Mouse (Mus musculus): ENCODE data around the gene Golt1b. TPM values are rescaled to one million over a fixed set of nuclear protein-coding genes. Genes with fewer than 3 reads are reported as not detected.

The Golt1b gene
- polyA plus RNA-seq, 1 experiment from 2014 or later = 84.8 TPM

- H3K27ac ChIP-seq (ENCODE audit: low read length) = no peak overlapping the region
- no peak overlapping the region for H3K9ac ChIP-seq (ENCODE audit: low read length)
- no peak overlapping the region for H3K4me2 ChIP-seq (ENCODE audit: low read depth, low read length)
- H3K27me3 ChIP-seq (ENCODE audit: control insufficient read depth, insufficient read depth, low read length) = no peaks in the 10 kb centered on the region
- no peaks in the 10 kb centered on the region for H3K9me3 ChIP-seq (replicated peaks; ENCODE audit: control insufficient read depth, low read length)
- H3K4me1 ChIP-seq (ENCODE audit: control insufficient read depth, insufficient read depth, low read length) = no peaks in the 10 kb centered on the region
- H3K36me3 ChIP-seq (ENCODE audit: control insufficient read depth, insufficient read depth, low read length) = no peaks in the 10 kb centered on the region
- WGBS = 75% methylated on average over 7 of the region's 7 CpGs
- no peak overlapping the region for H3K4me3 ChIP-seq (replicated peaks; ENCODE audit: low read length)
- no peak for ATAC-seq (ENCODE audit: insufficient read depth, low FRiP score)
Measured at GRCm38 (mm10) chr6:142357106-142357505, 29.9 kb upstream of the Golt1b start.

DNA sequence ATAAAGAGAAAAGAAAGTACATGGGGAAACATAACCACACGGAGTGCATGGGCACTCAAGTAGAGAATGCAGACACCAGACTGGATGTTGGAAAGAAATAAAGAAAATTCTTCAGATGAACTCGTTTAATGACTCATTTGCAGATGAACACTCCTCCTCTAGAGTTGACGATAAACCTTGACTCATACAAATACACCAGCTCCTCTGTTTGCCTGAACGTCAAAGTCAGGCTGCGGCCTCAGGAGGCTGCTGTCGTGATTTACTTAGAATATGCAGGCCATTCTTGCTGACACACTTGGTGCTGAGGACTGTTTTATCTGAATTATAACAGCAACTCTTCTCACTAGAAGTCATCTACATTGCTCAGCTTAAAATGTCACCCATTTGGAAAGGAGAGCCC, 25.0 kb upstream of the Golt1b start:
- Histone ChIP-seq H3K27me3 (ENCODE audit: control insufficient read depth, insufficient read depth, low read length) (no peaks in the 10 kb centered on the region), H3K9ac (ENCODE audit: low read length) (no peak overlapping the region), H3K36me3 (ENCODE audit: control insufficient read depth, insufficient read depth, low read length) (peaks cover 10% of the 10 kb centered on the region; the same call in 1 of the 2 replicates), H3K4me2 (ENCODE audit: low read depth, low read length) (no peak overlapping the region), H3K4me3 (replicated peaks; ENCODE audit: low read length) (no peak overlapping the region), H3K9me3 (replicated peaks; ENCODE audit: control insufficient read depth, low read length) (no peaks in the 10 kb centered on the region), H3K4me1 (ENCODE audit: control insufficient read depth, insufficient read depth, low read length) (no peaks in the 10 kb centered on the region), H3K27ac (ENCODE audit: low read length) (no peak overlapping the region)
- 89% methylated on average over 6 of the region's 6 CpGs for WGBS
- ATAC-seq (ENCODE audit: insufficient read depth, low FRiP score) = no peak

- ATAC-seq (ENCODE audit: insufficient read depth, low FRiP score) = 0 out of 2 replicates have a peak, but pooled peaks have one; percentile 33
Measured at GRCm38 (mm10) chr6:142363019-142363576, 23.9 kb upstream of the Golt1b start.

GRCm38 (mm10) chr6:142365742-142366472, 21.1 kb upstream of the Golt1b start:
- Histone ChIP-seq H3K27ac (ENCODE audit: low read length) (no peak overlapping the region), H3K9ac (ENCODE audit: low read length) (no peak overlapping the region), H3K4me3 (replicated peaks; ENCODE audit: low read length) (no peak overlapping the region), H3K36me3 (ENCODE audit: control insufficient read depth, insufficient read depth, low read length) (peaks cover 14% of the 10 kb centered on the region; the same call in 1 of the 2 replicates), H3K9me3 (replicated peaks; ENCODE audit: control insufficient read depth, low read length) (no peaks in the 10 kb centered on the region), H3K4me1 (ENCODE audit: control insufficient read depth, insufficient read depth, low read length) (no peaks in the 10 kb centered on the region), H3K27me3 (ENCODE audit: control insufficient read depth, insufficient read depth, low read length) (no peaks in the 10 kb centered on the region), H3K4me2 (ENCODE audit: low read depth, low read length) (no peak overlapping the region)
- ATAC-seq (ENCODE audit: insufficient read depth, low FRiP score) = no peak
- 77% methylated on average over 8 of the region's 8 CpGs for WGBS

More at GRCm38 (mm10) chr6:142363019-142363576, 23.9 kb upstream of the Golt1b start:
- Histone ChIP-seq H3K36me3 (ENCODE audit: control insufficient read depth, insufficient read depth, low read length) (peaks cover 14% of the 10 kb centered on the region; the same call in 1 of the 2 replicates), H3K4me2 (ENCODE audit: low read depth, low read length) (no peak overlapping the region), H3K4me1 (ENCODE audit: control insufficient read depth, insufficient read depth, low read length) (no peaks in the 10 kb centered on the region), H3K4me3 (replicated peaks; ENCODE audit: low read length) (no peak overlapping the region), H3K27ac (ENCODE audit: low read length) (no peak overlapping the region), H3K9ac (ENCODE audit: low read length) (no peak overlapping the region), H3K9me3 (replicated peaks; ENCODE audit: control insufficient read depth, low read length) (no peaks in the 10 kb centered on the region), H3K27me3 (ENCODE audit: control insufficient read depth, insufficient read depth, low read length) (no peaks in the 10 kb centered on the region)
- WGBS = 63% methylated on average over 9 of the region's 9 CpGs

DNA sequence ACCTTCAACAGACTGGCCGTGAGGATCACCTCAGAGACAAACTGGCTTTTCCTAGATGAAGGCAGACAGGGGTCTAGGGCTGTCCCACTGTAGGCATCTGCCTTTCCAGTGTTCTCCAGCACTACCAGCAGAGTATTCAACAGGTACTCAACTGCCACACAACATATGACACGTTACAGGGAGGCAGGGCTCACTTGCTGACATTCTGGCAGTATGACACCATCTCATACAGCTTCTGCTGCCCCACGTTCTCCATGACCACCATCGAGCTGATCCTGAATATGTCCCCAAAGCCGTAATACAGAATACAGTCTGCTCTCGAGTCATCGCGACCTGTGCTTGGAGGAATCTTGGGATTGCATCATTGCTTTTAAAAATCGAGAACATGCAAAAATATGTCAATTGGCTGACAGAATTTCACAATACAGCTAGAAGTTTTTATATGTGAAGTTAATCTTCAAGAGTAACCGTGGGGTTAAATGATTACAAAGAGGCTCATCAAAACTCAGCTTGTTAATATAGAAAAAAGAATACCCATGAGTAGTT, 20.5 kb upstream of the Golt1b start:
- 90% methylated on average over 10 of the region's 10 CpGs for WGBS
- Histone ChIP-seq H3K36me3 (ENCODE audit: control insufficient read depth, insufficient read depth, low read length) (peaks cover 14% of the 10 kb centered on the region; the same call in 1 of the 2 replicates), H3K27ac (ENCODE audit: low read length) (no peak overlapping the region), H3K27me3 (ENCODE audit: control insufficient read depth, insufficient read depth, low read length) (no peaks in the 10 kb centered on the region), H3K4me1 (ENCODE audit: control insufficient read depth, insufficient read depth, low read length) (no peaks in the 10 kb centered on the region), H3K9ac (ENCODE audit: low read length) (no peak overlapping the region), H3K4me2 (ENCODE audit: low read depth, low read length) (no peak overlapping the region), H3K4me3 (replicated peaks; ENCODE audit: low read length) (no peak overlapping the region), H3K9me3 (replicated peaks; ENCODE audit: control insufficient read depth, low read length) (no peaks in the 10 kb centered on the region)
- no peak for ATAC-seq (ENCODE audit: insufficient read depth, low FRiP score)

DNA sequence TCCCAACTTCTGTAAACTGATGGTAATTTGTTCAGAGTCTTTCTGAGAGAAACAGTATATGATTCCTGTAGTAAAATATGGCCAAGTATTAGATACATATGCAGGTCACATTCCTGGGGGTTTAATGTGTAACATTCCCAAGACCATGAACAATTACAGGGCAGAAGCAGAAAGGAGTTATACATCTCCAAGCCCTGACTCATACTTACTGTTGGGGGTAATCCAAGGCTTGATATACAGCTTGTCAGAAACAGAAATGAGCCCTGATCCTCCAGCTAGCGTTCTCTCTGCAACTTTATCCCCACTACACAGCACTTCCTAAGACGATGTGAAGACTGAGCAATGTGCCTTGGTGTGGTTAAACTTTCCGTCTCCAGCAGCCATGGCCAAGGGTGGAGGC, 19.5 kb upstream of the Golt1b start:
- Histone ChIP-seq H3K36me3 (ENCODE audit: control insufficient read depth, insufficient read depth, low read length) (peaks cover 14% of the 10 kb centered on the region; the same call in 1 of the 2 replicates), H3K9me3 (replicated peaks; ENCODE audit: control insufficient read depth, low read length) (no peaks in the 10 kb centered on the region), H3K27me3 (ENCODE audit: control insufficient read depth, insufficient read depth, low read length) (no peaks in the 10 kb centered on the region), H3K4me1 (ENCODE audit: control insufficient read depth, insufficient read depth, low read length) (no peaks in the 10 kb centered on the region), H3K27ac (ENCODE audit: low read length) (no peak overlapping the region), H3K4me2 (ENCODE audit: low read depth, low read length) (no peak overlapping the region), H3K9ac (ENCODE audit: low read length) (no peak overlapping the region), H3K4me3 (replicated peaks; ENCODE audit: low read length) (no peak overlapping the region)
- no peak for ATAC-seq (ENCODE audit: insufficient read depth, low FRiP score)
- WGBS = 87% methylated on average over 3 of the region's 3 CpGs

- no peak for ATAC-seq (ENCODE audit: insufficient read depth, low FRiP score)
Measured at GRCm38 (mm10) chr6:142369568-142369967, 17.5 kb upstream of the Golt1b start.

GRCm38 (mm10) chr6:142377081-142377480, 9.9 kb upstream of the Golt1b start:
- ATAC-seq (ENCODE audit: insufficient read depth, low FRiP score) = no peak
- H3K27me3 ChIP-seq (ENCODE audit: control insufficient read depth, insufficient read depth, low read length) = no peaks in the 10 kb centered on the region
- no peaks in the 10 kb centered on the region for H3K4me1 ChIP-seq (ENCODE audit: control insufficient read depth, insufficient read depth, low read length)
- no peaks in the 10 kb centered on the region for H3K9me3 ChIP-seq (replicated peaks; ENCODE audit: control insufficient read depth, low read length)
- peaks cover 7% of the 10 kb centered on the region for H3K36me3 ChIP-seq (ENCODE audit: control insufficient read depth, insufficient read depth, low read length)
- H3K27ac ChIP-seq (ENCODE audit: low read length) = no peak overlapping the region
- no peak overlapping the region for H3K4me3 ChIP-seq (replicated peaks; ENCODE audit: low read length)
- 55% methylated on average over 1 of the region's 1 CpGs for WGBS
- no peak overlapping the region for H3K4me2 ChIP-seq (ENCODE audit: low read depth, low read length)
- H3K9ac ChIP-seq (ENCODE audit: low read length) = no peak overlapping the region

More at GRCm38 (mm10) chr6:142369568-142369967, 17.5 kb upstream of the Golt1b start:
- H3K4me2 ChIP-seq (ENCODE audit: low read depth, low read length) = no peak overlapping the region
- H3K4me3 ChIP-seq (replicated peaks; ENCODE audit: low read length) = no peak overlapping the region
- H3K36me3 ChIP-seq (ENCODE audit: control insufficient read depth, insufficient read depth, low read length) = peaks cover 11% of the 10 kb centered on the region; the same call in 1 of the 2 replicates
- H3K4me1 ChIP-seq (ENCODE audit: control insufficient read depth, insufficient read depth, low read length) = no peaks in the 10 kb centered on the region
- H3K27ac ChIP-seq (ENCODE audit: low read length) = no peak overlapping the region
- 84% methylated on average over 3 of the region's 3 CpGs for WGBS
- H3K27me3 ChIP-seq (ENCODE audit: control insufficient read depth, insufficient read depth, low read length) = no peaks in the 10 kb centered on the region
- H3K9ac ChIP-seq (ENCODE audit: low read length) = no peak overlapping the region
- H3K9me3 ChIP-seq (replicated peaks; ENCODE audit: control insufficient read depth, low read length) = no peaks in the 10 kb centered on the region

All from stomach, embryonic 16.5 days (tissue).